Mouse (Mus musculus) intestine, embryonic 16.5 days (tissue): ENCODE measurements around the gene Astn1. TPM values are rescaled to one million over a fixed set of nuclear protein-coding genes. Genes with fewer than 3 reads are reported as not detected.

Experiments used
- ATAC-seq: fragments of 200-750 bp; cut with Nextera tagmentation; 2 replicates; pipeline ENCODE4 v1.8.0; 2017; ENCODE audit warnings: moderate TSS enrichment, moderate library complexity
- H3K27ac ChIP-seq: fragments of 300-500 bp; sonication (generic); 2 replicates; pipeline ENCODE4 v1.5.1; 2014; ENCODE audit warnings: mild to moderate bottlenecking, low read length
- H3K27me3 ChIP-seq: fragments of 300-500 bp; sonication (generic); replicated peaks from 2 replicates; pipeline ENCODE4 v1.6.1; 2014; ENCODE audit warnings: low read length, control low read depth, mixed read lengths; ENCODE audit not compliant: control insufficient read depth, insufficient read depth
- H3K36me3 ChIP-seq: fragments of 300-500 bp; sonication (generic); 2 replicates; pipeline ENCODE4 v1.6.1; 2014; ENCODE audit warnings: low read length, control low read depth; ENCODE audit not compliant: control insufficient read depth, insufficient read depth
- H3K4me1 ChIP-seq: fragments of 300-500 bp; sonication (generic); 2 replicates; pipeline ENCODE4 v1.6.1; 2014; ENCODE audit warnings: low read length, control low read depth, mixed read lengths; ENCODE audit not compliant: control insufficient read depth, insufficient read depth
- H3K4me2 ChIP-seq: fragments of 300-500 bp; sonication (generic); 2 replicates; pipeline ENCODE4 v1.6.1; 2014; ENCODE audit warnings: low read depth, low read length, control low read depth
- H3K4me3 ChIP-seq: fragments of 300-500 bp; sonication (generic); 2 replicates; pipeline ENCODE4 v1.5.1; 2014; ENCODE audit warnings: mild to moderate bottlenecking, low read length
- H3K9ac ChIP-seq: fragments of 300-500 bp; sonication (generic); 2 replicates; pipeline ENCODE4 v1.6.1; 2014; ENCODE audit warnings: low read depth, low read length
- H3K9me3 ChIP-seq: fragments of 300-500 bp; sonication (generic); 2 replicates; pipeline ENCODE4 v1.6.1; 2016; ENCODE audit warnings: low read length, control low read depth; ENCODE audit not compliant: control insufficient read depth
- WGBS: fragments of 180-500 bp; shearing (Covaris S2); extraction: QIAGEN DNeasy Blood & Tissue Kit; methylation state at CpG from one replicate; pipeline ENCODE4 v1.1.7; 2014; 5-methylcytosine and 5-hydroxymethylcytosine counted together
- polyA plus RNA-seq: library from polyadenylated mRNA; unstranded; fragments of >200 nt; fragmentation: Nextera tagmentation; extraction: Ambion mirVana; gene quantifications from 2 replicates; pipeline ENCODE4 v1.2.1, GENCODE M21; 2015

The Astn1 gene
- polyA plus RNA-seq, 1 experiment from 2014 or later: 0.67 TPM

- no peaks in the 10 kb centered on the region for H3K9me3 ChIP-seq
- ATAC-seq: no peak
These were observed 101.9 kb downstream of the Astn1 start for GRCm38 (mm10) chr1:158463975-158464374.

GRCm38 (mm10) chr1:158465286-158465685, 103.2 kb downstream of the Astn1 start:
- Histone ChIP-seq H3K4me2 (no peak overlapping the region), H3K9ac (no peak overlapping the region), H3K36me3 (no peaks in the 10 kb centered on the region), H3K27me3 (no peaks in the 10 kb centered on the region), H3K27ac (no peak overlapping the region), H3K4me1 (no peaks in the 10 kb centered on the region), H3K9me3 (no peaks in the 10 kb centered on the region), H3K4me3 (no peak overlapping the region)
- no peak for ATAC-seq
- 63% methylated on average over 6 of the region's 6 CpGs for WGBS

More at GRCm38 (mm10) chr1:158463975-158464374, 101.9 kb downstream of the Astn1 start:
- Histone ChIP-seq H3K4me2 (no peak overlapping the region), H3K4me1 (no peaks in the 10 kb centered on the region), H3K27me3 (no peaks in the 10 kb centered on the region), H3K9ac (no peak overlapping the region), H3K27ac (no peak overlapping the region), H3K4me3 (no peak overlapping the region), H3K36me3 (no peaks in the 10 kb centered on the region)
- WGBS: 67% methylated on average over 6 of the region's 6 CpGs

- ATAC-seq: no peak
- no peaks in the 10 kb centered on the region for H3K9me3 ChIP-seq
- no peak overlapping the region for H3K4me3 ChIP-seq
- H3K36me3 ChIP-seq: no peaks in the 10 kb centered on the region
- no peaks in the 10 kb centered on the region for H3K27me3 ChIP-seq
- WGBS: 81% methylated on average over 1 of the region's 1 CpGs
- H3K9ac ChIP-seq: no peak overlapping the region
- H3K27ac ChIP-seq: no peak overlapping the region
- H3K4me1 ChIP-seq: no peaks in the 10 kb centered on the region
- no peak overlapping the region for H3K4me2 ChIP-seq
These were observed 115.8 kb downstream of the Astn1 start for GRCm38 (mm10) chr1:158477841-158478240.

- Histone ChIP-seq H3K9me3 (no peaks in the 10 kb centered on the region), H3K9ac (no peak overlapping the region), H3K27me3 (no peaks in the 10 kb centered on the region), H3K4me2 (no peak overlapping the region), H3K4me3 (no peak overlapping the region), H3K4me1 (no peaks in the 10 kb centered on the region), H3K36me3 (no peaks in the 10 kb centered on the region), H3K27ac (no peak overlapping the region)
- no peak for ATAC-seq
- 79% methylated on average over 6 of the region's 6 CpGs for WGBS
These were observed 118.2 kb downstream of the Astn1 start for GRCm38 (mm10) chr1:158480285-158480684.

- no peaks in the 10 kb centered on the region for H3K9me3 ChIP-seq
- no peaks in the 10 kb centered on the region for H3K4me1 ChIP-seq
- no peak overlapping the region for H3K27ac ChIP-seq
- H3K4me3 ChIP-seq: no peak overlapping the region
- H3K9ac ChIP-seq: no peak overlapping the region
- no peak for ATAC-seq
- 72% methylated on average over 2 of the region's 2 CpGs for WGBS
- H3K36me3 ChIP-seq: no peaks in the 10 kb centered on the region
- H3K27me3 ChIP-seq: no peaks in the 10 kb centered on the region
- no peak overlapping the region for H3K4me2 ChIP-seq
These were observed 121.7 kb downstream of the Astn1 start for GRCm38 (mm10) chr1:158483733-158484132.

- Histone ChIP-seq H3K27ac (no peak overlapping the region), H3K4me2 (no peak overlapping the region), H3K36me3 (no peaks in the 10 kb centered on the region), H3K9ac (no peak overlapping the region), H3K4me3 (no peak overlapping the region), H3K4me1 (no peaks in the 10 kb centered on the region), H3K9me3 (no peaks in the 10 kb centered on the region), H3K27me3 (no peaks in the 10 kb centered on the region)
- ATAC-seq: no peak
- WGBS: 50% methylated on average over 4 of the region's 4 CpGs
These were observed 127.5 kb downstream of the Astn1 start for GRCm38 (mm10) chr1:158489521-158490021.

GRCm38 (mm10) chr1:158490175-158490574, 128.1 kb downstream of the Astn1 start:
- no peaks in the 10 kb centered on the region for H3K9me3 ChIP-seq
- H3K27me3 ChIP-seq: no peaks in the 10 kb centered on the region
- no peak overlapping the region for H3K9ac ChIP-seq
- 55% methylated on average over 1 of the region's 1 CpGs for WGBS
- no peaks in the 10 kb centered on the region for H3K4me1 ChIP-seq
- ATAC-seq: no peak
- no peaks in the 10 kb centered on the region for H3K36me3 ChIP-seq
- no peak overlapping the region for H3K4me2 ChIP-seq
- H3K4me3 ChIP-seq: no peak overlapping the region
- H3K27ac ChIP-seq: no peak overlapping the region

- H3K27me3 ChIP-seq: no peaks in the 10 kb centered on the region
- no peak overlapping the region for H3K4me3 ChIP-seq
- no peaks in the 10 kb centered on the region for H3K36me3 ChIP-seq
- no peaks in the 10 kb centered on the region for H3K4me1 ChIP-seq
- no peak overlapping the region for H3K4me2 ChIP-seq
- H3K9me3 ChIP-seq: no peaks in the 10 kb centered on the region
- ATAC-seq: no peak
- no peak overlapping the region for H3K27ac ChIP-seq
- no peak overlapping the region for H3K9ac ChIP-seq
- WGBS: 85% methylated on average over 3 of the region's 3 CpGs
These were observed 131.2 kb downstream of the Astn1 start for GRCm38 (mm10) chr1:158493289-158493688.

GRCm38 (mm10) chr1:158500140-158500539, 138.1 kb downstream of the Astn1 start:
- Histone ChIP-seq H3K36me3 (no peaks in the 10 kb centered on the region), H3K27me3 (no peaks in the 10 kb centered on the region), H3K9me3 (no peaks in the 10 kb centered on the region), H3K4me1 (no peaks in the 10 kb centered on the region), H3K9ac (no peak overlapping the region), H3K4me2 (no peak overlapping the region), H3K4me3 (no peak overlapping the region), H3K27ac (no peak overlapping the region)
- 56% methylated on average over 4 of the region's 4 CpGs for WGBS
- ATAC-seq: no peak

- no peaks in the 10 kb centered on the region for H3K27me3 ChIP-seq
- ATAC-seq: no peak
- no peaks in the 10 kb centered on the region for H3K4me1 ChIP-seq
- no peak overlapping the region for H3K27ac ChIP-seq
- no peaks in the 10 kb centered on the region for H3K9me3 ChIP-seq
- H3K4me3 ChIP-seq: no peak overlapping the region
- H3K4me2 ChIP-seq: no peak overlapping the region
- no peak overlapping the region for H3K9ac ChIP-seq
- H3K36me3 ChIP-seq: no peaks in the 10 kb centered on the region
- 46% methylated on average over 4 of the region's 4 CpGs for WGBS
These were observed 138.9 kb downstream of the Astn1 start for GRCm38 (mm10) chr1:158501019-158501418.
